Mouse (Mus musculus): ENCODE measurements around the gene Gpr160.

Gene Gpr160

DNA sequence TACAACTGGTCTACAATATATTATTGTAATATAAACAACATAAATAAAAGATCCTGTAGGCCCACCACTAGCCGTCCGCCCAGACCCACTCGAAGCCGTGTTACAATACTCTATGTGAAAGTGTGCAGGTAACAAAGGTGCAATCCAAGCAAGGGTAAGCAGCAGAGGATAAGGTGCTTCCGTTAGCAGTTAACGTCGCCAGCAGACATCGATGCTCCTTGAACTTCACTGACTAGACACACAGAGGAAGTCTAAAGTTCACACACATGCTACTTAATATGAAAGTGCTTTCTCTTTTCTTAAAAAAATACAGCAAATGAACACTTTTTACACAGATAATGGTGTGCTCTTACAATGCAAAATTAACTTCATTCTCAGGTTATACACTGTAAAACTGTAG, 43.7 kb downstream of the Gpr160 start:
- DNase-seq (ENCODE audit: low spot score in 2 of 2): no peak

DNA sequence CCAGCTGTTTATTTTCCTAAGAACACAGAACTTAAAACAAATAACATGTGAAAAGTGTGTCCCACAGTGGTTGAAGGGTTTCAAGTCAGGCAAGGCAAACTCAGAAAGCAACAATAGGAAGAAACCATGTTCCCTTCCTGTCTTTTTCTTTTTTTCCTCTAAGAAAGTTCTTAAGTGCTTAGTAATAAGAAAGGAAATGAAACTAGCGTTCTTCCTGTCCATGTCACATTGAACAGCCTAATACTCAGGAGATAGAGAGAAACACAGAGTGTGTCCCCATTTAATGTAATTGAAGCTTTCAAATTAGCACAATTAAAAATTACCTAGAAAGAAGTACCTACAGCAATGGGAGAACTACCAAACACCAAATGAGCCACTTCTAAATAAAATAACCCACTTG, 48.9 kb downstream of the Gpr160 start:
- DNase-seq (ENCODE audit: low spot score in 2 of 2): no peak

DNA sequence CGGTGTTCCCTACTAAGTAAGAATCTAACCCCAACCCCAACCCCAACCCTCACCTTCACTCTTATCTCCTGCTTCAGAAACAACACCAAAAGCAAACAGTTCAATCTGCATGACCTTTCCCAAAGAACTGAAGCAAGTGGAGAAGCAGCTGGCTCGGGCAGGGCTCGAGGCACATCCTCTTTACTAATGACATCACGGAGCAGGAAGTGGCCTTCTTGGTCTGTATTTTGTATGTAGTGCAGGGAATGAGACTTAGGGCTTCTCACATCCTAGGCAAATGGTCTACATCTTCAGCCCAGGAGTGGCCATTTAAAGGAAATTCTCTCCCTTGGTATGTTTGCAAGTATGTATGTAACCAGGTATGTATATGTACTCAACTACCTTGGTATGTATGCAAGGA, 61.4 kb downstream of the Gpr160 start:
- DNase-seq (ENCODE audit: low spot score in 2 of 2): peak; percentile 8 to 25

DNA sequence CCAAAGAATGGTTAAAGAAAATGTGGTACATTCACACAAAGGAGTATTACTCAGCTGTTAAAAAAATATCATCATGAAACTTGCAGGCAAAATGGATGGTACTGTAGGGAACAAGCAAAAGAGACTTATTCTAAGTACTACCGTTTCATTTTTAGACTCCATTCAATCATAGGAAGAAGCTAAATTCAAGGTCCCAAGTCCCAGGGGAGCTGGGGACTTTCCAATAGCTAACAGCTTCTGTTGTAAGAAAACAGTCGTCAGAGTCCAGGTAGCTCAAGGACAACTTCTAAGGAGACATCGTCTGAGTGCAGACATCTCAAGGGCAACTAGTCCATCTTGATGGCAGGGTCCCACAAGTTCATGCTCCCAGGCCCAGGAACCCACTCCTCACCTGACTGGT, 71.9 kb downstream of the Gpr160 start:
- no peak for DNase-seq (ENCODE audit: low spot score in 2 of 2)

DNA sequence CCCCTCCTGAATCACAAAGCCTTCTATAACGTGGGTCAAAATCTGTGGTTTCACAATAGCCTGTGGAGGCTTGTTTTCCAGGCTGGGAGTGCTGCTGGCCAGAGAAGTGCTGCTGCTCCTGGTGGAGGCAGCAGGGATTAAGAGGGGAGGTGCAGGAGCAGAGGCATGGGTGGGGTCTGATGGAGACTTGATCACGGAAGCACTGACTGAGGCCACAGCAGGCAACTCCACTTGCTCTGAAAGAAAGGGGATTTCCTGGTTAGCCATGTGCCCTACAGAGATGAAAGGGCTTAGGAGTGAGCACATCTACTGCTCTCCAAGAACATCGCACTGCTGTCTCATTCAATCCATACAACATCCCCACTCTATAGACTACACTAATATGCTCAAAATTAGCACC, 74.1 kb downstream of the Gpr160 start:
- peak; percentile 13 to 16 for DNase-seq (ENCODE audit: low spot score in 2 of 2)

DNA sequence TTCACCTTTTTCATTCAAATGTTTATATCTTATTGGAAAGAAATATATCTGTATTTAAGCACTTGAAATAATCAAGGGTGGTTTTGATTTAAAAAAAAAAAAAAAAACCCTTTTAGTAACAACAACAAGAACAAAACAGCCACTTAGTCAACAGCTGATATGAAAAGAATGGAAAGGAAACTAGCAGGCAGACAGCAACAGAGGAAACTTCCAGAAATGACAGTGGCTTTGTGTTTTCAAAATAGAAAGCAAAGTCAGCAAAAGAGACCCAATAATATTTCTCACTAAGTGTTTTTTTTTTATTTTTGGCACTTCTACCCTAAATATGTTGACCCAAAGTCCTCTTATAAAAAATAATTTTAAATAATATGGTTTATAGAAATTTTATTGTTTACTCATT, 78.6 kb downstream of the Gpr160 start:
- DNase-seq (ENCODE audit: low spot score in 2 of 2): no peak

Data from heart, adult 9 months (tissue).